11 mouse cellular contexts compared by ENCODE assay signal in genomic region chr2:163719616-163720015, GRCm38 (mm10). TPM values are rescaled to one million over a fixed set of nuclear protein-coding genes. Genes with fewer than 3 reads are reported as not detected.
A peak's percentile ranks its signal among the peaks of the same experiment; 100 is the strongest.
DNase-seq lines count a peak whose midpoint lies in the region; ATAC-seq lines count a peak whose summit lies in the region.
"Had no signal": no experiment of that assay in that cellular context is flagged by ENCODE, and none has a peak within 500 bp of the region (broad histone marks: within the 10 kb centered on the region; RNA-seq: fewer than 3 reads in every experiment).

No protein-coding gene starts in this region.

- no peaks in the 10 kb centered on the region for H3K9me3 ChIP-seq in hindbrain, embryonic 11.5 days (ENCODE audit: control insufficient read depth, low read length)
- H3K9me3 ChIP-seq in hindbrain, embryonic 10.5 days, result no peaks in the 10 kb centered on the region
- no peaks in the 10 kb centered on the region for H3K9me3 ChIP-seq in liver, embryonic 13.5 days (replicated peaks)
- H3K9me3 ChIP-seq: G1E; limb, embryonic 12.5 days had no signal

- DNase-seq in hindbrain, embryonic 11.5 days (ENCODE audit: low spot score), result peak; percentile 4
- DNase-seq in hindbrain, embryonic 10.5 days (ENCODE audit: low spot score), result no peak
- DNase-seq in CD4-positive helper T cell, adult 2 months (ENCODE audit: low read depth, low spot score), result peak; percentile 8
- peak; percentile 75 for DNase-seq in brain, adult 2 months (ENCODE audit: low read depth, low spot score)
- DNase-seq in liver, embryonic 13.5 days, result no peak
- DNase-seq in urinary bladder, adult 18-20 months (ENCODE audit: low spot score in 2 of 2), result no peak
- DNase-seq in layer of hippocampus, adult 8-10 months (ENCODE audit: low spot score in 2 of 2), result no peak
- no peak for DNase-seq in gastrocnemius, postnatal 36 days

- ATAC-seq in hindbrain, embryonic 11.5 days (ENCODE audit: low FRiP score), result peak; percentile 47
- ATAC-seq in liver, embryonic 13.5 days (ENCODE audit: low read depth), result 0 out of 2 replicates have a peak, but pooled peaks have one; percentile 6

- no peaks in the 10 kb centered on the region for H3K27me3 ChIP-seq in hindbrain, embryonic 11.5 days (ENCODE audit: control insufficient read depth, insufficient read depth, low read length)
- H3K27me3 ChIP-seq in hindbrain, embryonic 10.5 days (ENCODE audit: insufficient read depth, poor library complexity, severe bottlenecking), result no peaks in the 10 kb centered on the region
- no peaks in the 10 kb centered on the region for H3K27me3 ChIP-seq in liver, embryonic 13.5 days
- H3K27me3 ChIP-seq: limb, embryonic 12.5 days had no signal

- H3K9ac ChIP-seq in hindbrain, embryonic 11.5 days (ENCODE audit: low read depth, low read length), result no peak overlapping the region
- H3K9ac ChIP-seq in liver, embryonic 13.5 days, result no peak overlapping the region
- H3K9ac ChIP-seq: limb, embryonic 12.5 days had no signal

- H3K27ac ChIP-seq in hindbrain, embryonic 11.5 days (ENCODE audit: low read depth, low read length), result no peak overlapping the region
- no peak overlapping the region for H3K27ac ChIP-seq in hindbrain, embryonic 10.5 days
- H3K27ac ChIP-seq in liver, embryonic 13.5 days, result no peak overlapping the region
- H3K27ac ChIP-seq: kidney, postnatal 0 days; limb, embryonic 12.5 days had no signal

- 0 out of 2 replicates have a peak, but pooled peaks cover 3% of the 10 kb centered on the region for H3K4me1 ChIP-seq in hindbrain, embryonic 11.5 days (replicated peaks; ENCODE audit: control insufficient read depth, insufficient read depth, low read length)
- peaks cover 24% of the 10 kb centered on the region for H3K4me1 ChIP-seq in hindbrain, embryonic 10.5 days (replicated peaks)
- peaks cover 38% of the 10 kb centered on the region for H3K4me1 ChIP-seq in liver, embryonic 13.5 days (replicated peaks)

- intact Hi-C loops in gastrocnemius, postnatal 36 days (cut with DNase I), result loop anchor here (2.0 to 10.0 kb wide), 4 partner anchors 61 to 185 kb away; partner anchors contain the start of genes Pkig, Serinc3 and Ttpal

- H3K4me2 ChIP-seq in hindbrain, embryonic 11.5 days (replicated peaks; ENCODE audit: low read depth, low read length), result no peak overlapping the region
- H3K4me2 ChIP-seq in liver, embryonic 13.5 days, result no peak overlapping the region
- H3K4me2 ChIP-seq: limb, embryonic 12.5 days had no signal

- 50% methylated on average over 4 of the region's 4 CpGs for WGBS in hindbrain, embryonic 11.5 days
- 46% methylated on average over 4 of the region's 4 CpGs for WGBS in hindbrain, embryonic 10.5 days
- WGBS in liver, embryonic 13.5 days (ENCODE audit: insufficient replicate concordance), result 42% methylated on average over 4 of the region's 4 CpGs

- H3K4me3 ChIP-seq in hindbrain, embryonic 11.5 days (ENCODE audit: low read depth, low read length), result no peak overlapping the region
- H3K4me3 ChIP-seq in hindbrain, embryonic 10.5 days, result no peak overlapping the region
- H3K4me3 ChIP-seq in liver, embryonic 13.5 days (replicated peaks), result no peak overlapping the region
- H3K4me3 ChIP-seq: limb, embryonic 12.5 days had no signal

- no peaks in the 10 kb centered on the region for H3K36me3 ChIP-seq in hindbrain, embryonic 11.5 days (ENCODE audit: control insufficient read depth, insufficient read depth, low read length)
- peaks cover 46% of the 10 kb centered on the region for H3K36me3 ChIP-seq in hindbrain, embryonic 10.5 days
- peaks cover 38% of the 10 kb centered on the region for H3K36me3 ChIP-seq in liver, embryonic 13.5 days

RNA-seq across cellular contexts. Expression of gene Ada, which starts 30.4 kb away (rescaled TPM):
- polyA plus RNA-seq in hindbrain, embryonic 11.5 days (2014; fragmentation: Nextera tagmentation; extraction: Ambion mirVana), result 4.7 and 6.0 TPM in 2 replicates
- polyA plus RNA-seq in hindbrain, embryonic 10.5 days (2016; fragmentation: Nextera tagmentation; extraction: Ambion mirVana), result 7.2 and 8.1 TPM in 2 replicates
- polyA plus RNA-seq in liver, embryonic 13.5 days (2015; fragmentation: Nextera tagmentation; extraction: Ambion mirVana), result 5.5 and 6.6 TPM in 2 replicates
- 1 to 10 TPM in 3 of 4 experiments, under 1 TPM in 1; 0.73 to 1.6 (median 1.5) TPM for total RNA-seq in layer of hippocampus, adult 8-10 months (2022)
- total RNA-seq in gastrocnemius, postnatal 36 days (2021), result under 1 TPM; 0.25 to 0.79 TPM

Comparison
In these comparisons a context has a peak if more than half of its experiments do, and no peak if none do; other contexts are left out.
1. DNase-seq: peak in hindbrain, embryonic 11.5 days (single experiment), CD4-positive helper T cell, adult 2 months (single experiment) and brain, adult 2 months (single experiment); none in hindbrain, embryonic 10.5 days (single experiment), liver, embryonic 13.5 days (single experiment), urinary bladder, adult 18-20 months (0 of 2), layer of hippocampus, adult 8-10 months (0 of 2) and gastrocnemius, postnatal 36 days (0 of 2).